Mouse (Mus musculus): ENCODE data around the gene Armh3.

- TF ChIP-seq CTCF (conservative IDR thresholded peaks at IDR 0.05; ENCODE audit: low read length) = no peak
- TF ChIP-seq NANOG (IDR thresholded peaks at IDR 0.05; ENCODE audit: borderline replicate concordance, low read length) = no peak
- no peak for TF ChIP-seq POU5F1 (IDR thresholded peaks at IDR 0.05; ENCODE audit: borderline replicate concordance, low read length)
Measured at GRCm38 (mm10) chr19:45911236-45912025, 86.9 kb downstream of the Armh3 start.
